Mouse (Mus musculus) limb, embryonic 11.5 days (tissue): ENCODE measurements around the gene Mapk9. TPM values are rescaled to one million over a fixed set of nuclear protein-coding genes. Genes with fewer than 3 reads are reported as not detected.

Experiments
- ATAC-seq: fragments of 200-750 bp; cut with Nextera tagmentation; 2 replicates; pipeline ENCODE4 v1.8.0; 2017; ENCODE audit warnings: low read depth; ENCODE audit not compliant: insufficient number of reproducible peaks, low FRiP score, low TSS enrichment
- DNase-seq: peaks from one replicate; pipeline ENCODE4 v3.0.0-alpha.2; 2015; ENCODE audit warnings: low spot score
- H3K27ac ChIP-seq: fragments of 300-500 bp; sonication (generic); replicated peaks from 2 replicates; pipeline ENCODE4 v1.5.1; 2014; ENCODE audit warnings: low read depth, mild to moderate bottlenecking, low read length
- H3K27me3 ChIP-seq: fragments of 300-500 bp; sonication (generic); 2 replicates; pipeline ENCODE4 v1.6.1; 2014; ENCODE audit warnings: mild to moderate bottlenecking, low read length, mixed read lengths; ENCODE audit not compliant: control insufficient read depth, insufficient read depth
- H3K36me3 ChIP-seq: fragments of 300-500 bp; sonication (generic); 2 replicates; pipeline ENCODE4 v1.6.1; 2014; ENCODE audit warnings: mild to moderate bottlenecking, low read length, moderate library complexity, mixed read lengths; ENCODE audit not compliant: control insufficient read depth, insufficient read depth
- H3K4me1 ChIP-seq: fragments of 300-500 bp; sonication (generic); 2 replicates; pipeline ENCODE4 v1.6.1; 2014; ENCODE audit warnings: low read length, mixed read lengths; ENCODE audit not compliant: control insufficient read depth, insufficient read depth
- H3K4me2 ChIP-seq: fragments of 300-500 bp; sonication (generic); 2 replicates; pipeline ENCODE4 v1.6.1; 2014; ENCODE audit warnings: low read depth, mild to moderate bottlenecking, moderate library complexity; ENCODE audit not compliant: severe bottlenecking
- H3K4me3 ChIP-seq: fragments of 300-500 bp; sonication (generic); 2 replicates; pipeline ENCODE4 v1.5.1; 2014; ENCODE audit warnings: low read depth, low read length
- H3K9ac ChIP-seq: fragments of 300-500 bp; sonication (generic); 2 replicates; pipeline ENCODE4 v1.6.1; 2014; ENCODE audit warnings: mild to moderate bottlenecking, low read length
- H3K9me3 ChIP-seq: fragments of 300-500 bp; sonication (generic); 2 replicates; pipeline ENCODE4 v1.6.1; 2016; ENCODE audit warnings: low read length; ENCODE audit not compliant: control insufficient read depth
- WGBS: fragments of 180-500 bp; shearing (Covaris S2); extraction: QIAGEN DNeasy Blood & Tissue Kit; methylation state at CpG from one replicate; pipeline ENCODE4 v1.1.7; 2014; 5-methylcytosine and 5-hydroxymethylcytosine counted together
- polyA plus RNA-seq: library from polyadenylated mRNA; unstranded; fragments of >200 nt; fragmentation: Nextera tagmentation; extraction: Ambion mirVana; gene quantifications from 2 replicates; pipeline ENCODE4 v1.2.1, GENCODE M21; 2014

Gene Mapk9
- polyA plus RNA-seq, 1 experiment from 2014 or later: 34.2 TPM

- H3K4me2 ChIP-seq: no peak overlapping the region
- H3K9me3 ChIP-seq: no peaks in the 10 kb centered on the region
- 94% methylated on average over 8 of the region's 8 CpGs for WGBS
- no peak overlapping the region for H3K4me3 ChIP-seq
- no peak for ATAC-seq
- no peak overlapping the region for H3K9ac ChIP-seq
- peaks cover 7% of the 10 kb centered on the region for H3K36me3 ChIP-seq
- H3K4me1 ChIP-seq: no peaks in the 10 kb centered on the region
- DNase-seq: no peak
- no peak overlapping the region for H3K27ac ChIP-seq
- no peaks in the 10 kb centered on the region for H3K27me3 ChIP-seq
These were observed 34.7 kb upstream of the Mapk9 start for GRCm38 (mm10) chr11:49811879-49812278.

GRCm38 (mm10) chr11:49818869-49819566, 27.5 kb upstream of the Mapk9 start:
- no peak overlapping the region for H3K4me2 ChIP-seq
- ATAC-seq: no peak
- no peaks in the 10 kb centered on the region for H3K9me3 ChIP-seq
- peaks cover 8% of the 10 kb centered on the region for H3K36me3 ChIP-seq
- no peaks in the 10 kb centered on the region for H3K4me1 ChIP-seq
- DNase-seq: no peak
- H3K4me3 ChIP-seq: no peak overlapping the region
- no peak overlapping the region for H3K9ac ChIP-seq
- WGBS: 92% methylated on average over 15 of the region's 15 CpGs
- no peaks in the 10 kb centered on the region for H3K27me3 ChIP-seq
- no peak overlapping the region for H3K27ac ChIP-seq

- no peak for DNase-seq
- peaks cover 8% of the 10 kb centered on the region for H3K36me3 ChIP-seq
- no peak overlapping the region for H3K4me2 ChIP-seq
- H3K9me3 ChIP-seq: no peaks in the 10 kb centered on the region
- H3K4me1 ChIP-seq: no peaks in the 10 kb centered on the region
- no peaks in the 10 kb centered on the region for H3K27me3 ChIP-seq
- ATAC-seq: no peak
- H3K27ac ChIP-seq: no peak overlapping the region
- H3K4me3 ChIP-seq: no peak overlapping the region
- H3K9ac ChIP-seq: no peak overlapping the region
- WGBS: 93% methylated on average over 7 of the region's 7 CpGs
These were observed 26.9 kb upstream of the Mapk9 start for GRCm38 (mm10) chr11:49819676-49820075.

GRCm38 (mm10) chr11:49820928-49821327, 25.6 kb upstream of the Mapk9 start:
- Histone ChIP-seq H3K27me3 (no peaks in the 10 kb centered on the region), H3K4me3 (no peak overlapping the region), H3K4me2 (no peak overlapping the region), H3K9ac (no peak overlapping the region), H3K4me1 (no peaks in the 10 kb centered on the region), H3K27ac (no peak overlapping the region), H3K36me3 (peaks cover 7% of the 10 kb centered on the region; the same call in 1 of the 2 replicates), H3K9me3 (no peaks in the 10 kb centered on the region)
- DNase-seq (no peak), ATAC-seq (no peak)
- 85% methylated on average over 2 of the region's 2 CpGs for WGBS

GRCm38 (mm10) chr11:49821546-49821945, 25.0 kb upstream of the Mapk9 start:
- Histone ChIP-seq H3K9ac (no peak overlapping the region), H3K27ac (no peak overlapping the region), H3K4me2 (no peak overlapping the region), H3K27me3 (no peaks in the 10 kb centered on the region), H3K4me3 (no peak overlapping the region), H3K36me3 (peaks cover 7% of the 10 kb centered on the region; the same call in 1 of the 2 replicates), H3K9me3 (no peaks in the 10 kb centered on the region), H3K4me1 (no peaks in the 10 kb centered on the region)
- WGBS: 93% methylated on average over 2 of the region's 2 CpGs
- DNase-seq (no peak), ATAC-seq (no peak)

- 93% methylated on average over 2 of the region's 2 CpGs for WGBS
- H3K9me3 ChIP-seq: no peaks in the 10 kb centered on the region
- no peaks in the 10 kb centered on the region for H3K27me3 ChIP-seq
- DNase-seq (no peak), ATAC-seq (no peak)
- peaks cover 7% of the 10 kb centered on the region; the same call in 1 of the 2 replicates for H3K36me3 ChIP-seq
- no peaks in the 10 kb centered on the region for H3K4me1 ChIP-seq
- no peak overlapping the region for H3K9ac ChIP-seq
- H3K27ac ChIP-seq: no peak overlapping the region
- H3K4me3 ChIP-seq: no peak overlapping the region
- no peak overlapping the region for H3K4me2 ChIP-seq
These were observed 24.2 kb upstream of the Mapk9 start for GRCm38 (mm10) chr11:49822337-49822736.

GRCm38 (mm10) chr11:49824896-49825295, 21.7 kb upstream of the Mapk9 start:
- no peaks in the 10 kb centered on the region for H3K4me1 ChIP-seq
- DNase-seq (peak; percentile 85), ATAC-seq (no peak)
- no peak overlapping the region for H3K4me2 ChIP-seq
- H3K27me3 ChIP-seq: no peaks in the 10 kb centered on the region
- no peak overlapping the region for H3K27ac ChIP-seq
- no peaks in the 10 kb centered on the region for H3K9me3 ChIP-seq
- 49% methylated on average over 2 of the region's 2 CpGs for WGBS
- no peak overlapping the region for H3K4me3 ChIP-seq
- H3K9ac ChIP-seq: no peak overlapping the region
- peaks cover 10% of the 10 kb centered on the region; the same call in 1 of the 2 replicates for H3K36me3 ChIP-seq

- Histone ChIP-seq H3K36me3 (peaks cover 8% of the 10 kb centered on the region; the same call in 1 of the 2 replicates), H3K9ac (no peak overlapping the region), H3K9me3 (no peaks in the 10 kb centered on the region), H3K27me3 (no peaks in the 10 kb centered on the region), H3K4me1 (no peaks in the 10 kb centered on the region), H3K27ac (no peak overlapping the region), H3K4me2 (no peak overlapping the region), H3K4me3 (no peak overlapping the region)
- ATAC-seq: no peak
- DNase-seq: no peak
- WGBS: 27% methylated on average over 6 of the region's 6 CpGs
These were observed 19.3 kb upstream of the Mapk9 start for GRCm38 (mm10) chr11:49827243-49827642.
